Mouse (Mus musculus) brain, adult 2 months (tissue): ENCODE data around the gene Rcan1.

Experiments
- DNase-seq: peaks from one replicate; pipeline ENCODE4 v3.0.0; 2011; ENCODE audit warnings: low read depth, low spot score

The Rcan1 gene

GRCm38 (mm10) chr16:92348941-92349340, 121.7 kb downstream of the Rcan1 start:
- peak; percentile 67 for DNase-seq

- DNase-seq: peak; percentile 23
Measured at GRCm38 (mm10) chr16:92346297-92346916, 124.3 kb downstream of the Rcan1 start.

GRCm38 (mm10) chr16:92345177-92345576, 125.5 kb downstream of the Rcan1 start:
- no peak for DNase-seq
